Mouse (Mus musculus): ENCODE measurements around the gene Pcnp. TPM values are rescaled to one million over a fixed set of nuclear protein-coding genes. Genes with fewer than 3 reads are reported as not detected.
A peak's percentile ranks its signal among the peaks of the same experiment; 100 is the strongest.

The Pcnp gene
- polyA plus RNA-seq, 1 experiment from 2014 or later = 128 TPM

DNA sequence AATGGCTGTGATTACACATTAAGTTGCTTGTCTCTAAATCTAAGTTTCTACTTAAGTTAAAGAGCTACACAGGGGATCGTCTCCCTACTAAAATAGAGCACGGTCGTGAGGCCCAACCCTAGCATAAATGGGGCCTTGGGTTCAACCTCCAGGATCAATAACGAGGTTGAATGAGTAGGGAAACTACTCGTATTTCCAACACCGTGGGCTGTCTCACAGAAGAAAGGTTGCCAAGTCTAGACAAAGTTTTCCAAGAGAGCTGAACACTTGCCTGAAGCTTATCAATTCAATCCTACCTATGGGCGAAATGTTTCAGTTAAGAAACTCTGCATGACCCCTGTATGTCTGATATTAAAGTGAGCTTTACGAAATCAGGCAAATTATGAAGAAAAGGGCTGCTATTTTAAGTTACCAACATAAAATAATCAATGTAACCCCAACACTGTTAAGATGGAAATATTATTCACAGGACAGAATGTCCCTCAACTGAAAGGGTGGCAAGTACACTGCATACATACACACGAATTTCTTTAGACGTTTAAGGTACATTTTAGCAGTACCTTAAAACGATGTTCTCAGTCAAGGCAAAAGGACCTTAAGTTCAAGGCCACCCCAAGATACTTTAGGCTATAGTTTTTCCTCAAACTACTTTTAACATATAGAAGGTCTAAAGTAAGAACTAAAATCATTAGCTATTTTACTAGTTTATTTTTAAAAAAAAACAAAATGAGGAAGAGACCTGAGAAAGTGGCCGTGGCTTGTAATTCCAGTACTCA is 1.5 kb downstream of the Pcnp start:
- DNase-seq (ENCODE audit: low spot score) (no peak), ATAC-seq (ENCODE audit: low FRiP score, low TSS enrichment) (no peak)
- H3K4me2 ChIP-seq (replicated peaks; ENCODE audit: low read depth) = peak overlapping the region; percentile 56
- peaks cover 3% of the 10 kb centered on the region; the same call in 1 of the 2 replicates for H3K4me1 ChIP-seq (replicated peaks; ENCODE audit: control insufficient read depth, insufficient read depth)
- no peak overlapping the region for H3K27ac ChIP-seq (replicated peaks)
- no peaks in the 10 kb centered on the region for H3K9me3 ChIP-seq (ENCODE audit: control insufficient read depth, low read length)
- WGBS = 29% methylated on average over 12 of the region's 12 CpGs
- H3K36me3 ChIP-seq (ENCODE audit: control insufficient read depth, insufficient read depth, low read length) = no peaks in the 10 kb centered on the region
- no peaks in the 10 kb centered on the region for H3K27me3 ChIP-seq (ENCODE audit: control insufficient read depth, insufficient read depth, low read length)
- peak overlapping the region; percentile 88 for H3K4me3 ChIP-seq (ENCODE audit: low read depth, low read length)
- peak overlapping the region; percentile 98 for H3K9ac ChIP-seq (ENCODE audit: low read length)
- no peak for TF ChIP-seq CTCF (IDR thresholded peaks at IDR 0.05; ENCODE audit: low read depth)

DNA sequence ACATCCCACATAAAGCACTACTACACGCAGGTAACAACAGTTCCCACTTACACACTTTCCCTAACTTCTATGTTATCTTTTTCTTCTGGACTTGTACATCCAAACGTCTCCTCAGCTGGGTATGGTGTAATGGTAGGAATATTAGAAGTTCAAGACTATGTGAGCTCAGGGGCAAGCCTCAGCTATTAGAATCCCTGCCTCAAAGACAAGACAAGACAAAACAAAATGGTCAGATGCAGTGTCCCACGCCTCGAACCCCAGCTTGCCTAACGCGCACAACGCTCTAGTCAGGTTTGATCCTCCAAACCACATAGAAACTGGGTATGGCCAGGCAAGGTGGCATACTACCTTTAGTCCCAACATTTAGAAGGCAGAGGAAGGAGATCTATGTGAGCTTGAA is 9.9 kb downstream of the Pcnp start:
- Histone ChIP-seq H3K9ac (ENCODE audit: low read length) (no peak overlapping the region), H3K4me1 (replicated peaks; ENCODE audit: control insufficient read depth, insufficient read depth) (no peaks in the 10 kb centered on the region), H3K9me3 (ENCODE audit: control insufficient read depth, low read length) (no peaks in the 10 kb centered on the region), H3K36me3 (ENCODE audit: control insufficient read depth, insufficient read depth, low read length) (peaks cover 28% of the 10 kb centered on the region), H3K4me3 (ENCODE audit: low read depth, low read length) (no peak overlapping the region), H3K27me3 (ENCODE audit: control insufficient read depth, insufficient read depth, low read length) (no peaks in the 10 kb centered on the region), H3K4me2 (replicated peaks; ENCODE audit: low read depth) (no peak overlapping the region), H3K27ac (replicated peaks) (no peak overlapping the region)
- TF ChIP-seq CTCF (IDR thresholded peaks at IDR 0.05; ENCODE audit: low read depth) (no peak), EP300 (optimal IDR thresholded peaks at IDR 0.05) (no peak)
- DNase-seq (ENCODE audit: low spot score) (no peak), ATAC-seq (ENCODE audit: low FRiP score, low TSS enrichment) (no peak)
- 96% methylated on average over 7 of the region's 7 CpGs for WGBS

- DNase-seq (ENCODE audit: low spot score) = no peak
- 66% methylated on average over 7 of the region's 7 CpGs for WGBS
- no peaks in the 10 kb centered on the region for H3K9me3 ChIP-seq (ENCODE audit: control insufficient read depth, low read length)
- no peaks in the 10 kb centered on the region for H3K4me1 ChIP-seq (replicated peaks; ENCODE audit: control insufficient read depth, insufficient read depth)
- no peaks in the 10 kb centered on the region for H3K27me3 ChIP-seq (ENCODE audit: control insufficient read depth, insufficient read depth, low read length)
- H3K36me3 ChIP-seq (ENCODE audit: control insufficient read depth, insufficient read depth, low read length) = peaks cover 25% of the 10 kb centered on the region
- H3K4me2 ChIP-seq (replicated peaks; ENCODE audit: low read depth) = no peak overlapping the region
- no peak overlapping the region for H3K27ac ChIP-seq (replicated peaks)
- TF ChIP-seq EP300 (optimal IDR thresholded peaks at IDR 0.05) (no peak), CTCF (IDR thresholded peaks at IDR 0.05; ENCODE audit: low read depth) (no peak)
- H3K9ac ChIP-seq (ENCODE audit: low read length) = no peak overlapping the region
- H3K4me3 ChIP-seq (ENCODE audit: low read depth, low read length) = no peak overlapping the region
- no peak for ATAC-seq (ENCODE audit: low FRiP score, low TSS enrichment)
These were observed 15.5 kb downstream of the Pcnp start for GRCm38 (mm10) chr16:56014076-56014475.

- H3K4me1 ChIP-seq (replicated peaks; ENCODE audit: control insufficient read depth, insufficient read depth) = no peaks in the 10 kb centered on the region
- H3K27me3 ChIP-seq (ENCODE audit: control insufficient read depth, insufficient read depth, low read length) = no peaks in the 10 kb centered on the region
- no peak overlapping the region for H3K4me2 ChIP-seq (replicated peaks; ENCODE audit: low read depth)
- WGBS = 84% methylated on average over 10 of the region's 10 CpGs
- H3K9ac ChIP-seq (ENCODE audit: low read length) = no peak overlapping the region
- ATAC-seq (ENCODE audit: low FRiP score, low TSS enrichment) (0 out of 2 replicates have a peak, but pooled peaks have one; percentile 35), DNase-seq (ENCODE audit: low spot score) (no peak)
- H3K36me3 ChIP-seq (ENCODE audit: control insufficient read depth, insufficient read depth, low read length) = peaks cover 21% of the 10 kb centered on the region
- H3K27ac ChIP-seq (replicated peaks) = no peak overlapping the region
- TF ChIP-seq CTCF (IDR thresholded peaks at IDR 0.05; ENCODE audit: low read depth) (peak; percentile 14; the same call in 1 of the 2 replicates), EP300 (optimal IDR thresholded peaks at IDR 0.05) (no peak)
- no peak overlapping the region for H3K4me3 ChIP-seq (ENCODE audit: low read depth, low read length)
- no peaks in the 10 kb centered on the region for H3K9me3 ChIP-seq (ENCODE audit: control insufficient read depth, low read length)
These were observed 16.5 kb downstream of the Pcnp start for GRCm38 (mm10) chr16:56012789-56013743.

- Histone ChIP-seq H3K27ac (replicated peaks) (no peak overlapping the region), H3K9ac (ENCODE audit: low read length) (no peak overlapping the region), H3K27me3 (ENCODE audit: control insufficient read depth, insufficient read depth, low read length) (no peaks in the 10 kb centered on the region), H3K9me3 (ENCODE audit: control insufficient read depth, low read length) (no peaks in the 10 kb centered on the region), H3K36me3 (ENCODE audit: control insufficient read depth, insufficient read depth, low read length) (peaks cover 13% of the 10 kb centered on the region), H3K4me1 (replicated peaks; ENCODE audit: control insufficient read depth, insufficient read depth) (no peaks in the 10 kb centered on the region), H3K4me2 (replicated peaks; ENCODE audit: low read depth) (no peak overlapping the region), H3K4me3 (ENCODE audit: low read depth, low read length) (no peak overlapping the region)
- ATAC-seq (ENCODE audit: low FRiP score, low TSS enrichment) (no peak), DNase-seq (ENCODE audit: low spot score) (no peak)
- 83% methylated on average over 1 of the region's 1 CpGs for WGBS
- TF ChIP-seq EP300 (optimal IDR thresholded peaks at IDR 0.05) (no peak), CTCF (IDR thresholded peaks at IDR 0.05; ENCODE audit: low read depth) (no peak)
These were observed 20.7 kb downstream of the Pcnp start for GRCm38 (mm10) chr16:56008862-56009261.
